Mouse (Mus musculus) heart, embryonic 16.5 days (tissue): ENCODE measurements around the gene Lyst. TPM values are rescaled to one million over a fixed set of nuclear protein-coding genes. Genes with fewer than 3 reads are reported as not detected.

ENCODE experiments used
- ATAC-seq: fragments of 200-750 bp; cut with Nextera tagmentation; replicated peaks from 2 replicates; pipeline ENCODE4 v1.8.0; 2017; ENCODE audit warnings: moderate number of reproducible peaks; ENCODE audit not compliant: insufficient read depth, low FRiP score; ENCODE audit errors: extremely low read depth
- H3K27ac ChIP-seq: fragments of 300-500 bp; sonication (generic); 2 replicates; pipeline ENCODE4 v1.5.1; 2014; ENCODE audit warnings: mild to moderate bottlenecking, low read length, control low read depth, moderate library complexity
- H3K27me3 ChIP-seq: fragments of 300-500 bp; sonication (generic); 2 replicates; pipeline ENCODE4 v1.6.1; 2014; ENCODE audit warnings: low read length, mixed read lengths; ENCODE audit not compliant: control insufficient read depth, insufficient read depth
- H3K36me3 ChIP-seq: fragments of 300-500 bp; sonication (generic); 2 replicates; pipeline ENCODE4 v1.6.1; 2014; ENCODE audit not compliant: control insufficient read depth, insufficient read depth
- H3K4me1 ChIP-seq: fragments of 300-500 bp; sonication (generic); 2 replicates; pipeline ENCODE4 v1.6.1; 2014; ENCODE audit warnings: low read length, mixed read lengths; ENCODE audit not compliant: control insufficient read depth, insufficient read depth
- H3K4me2 ChIP-seq: fragments of 300-500 bp; sonication (generic); 2 replicates; pipeline ENCODE4 v1.6.1; 2014; ENCODE audit warnings: low read depth, mild to moderate bottlenecking, control low read depth, low read length
- H3K4me3 ChIP-seq: fragments of 300-500 bp; sonication (generic); 2 replicates; pipeline ENCODE4 v1.5.1; 2014; ENCODE audit warnings: mild to moderate bottlenecking, control low read depth, low read length
- H3K9ac ChIP-seq: fragments of 300-500 bp; sonication (generic); 2 replicates; pipeline ENCODE4 v1.6.1; 2014; ENCODE audit warnings: low read length, control low read depth
- H3K9me3 ChIP-seq: fragments of 300-500 bp; sonication (generic); replicated peaks from 2 replicates; pipeline ENCODE4 v1.6.1; 2016; ENCODE audit warnings: low read length; ENCODE audit not compliant: control insufficient read depth
- WGBS: fragments of 180-500 bp; shearing (Covaris S2); extraction: QIAGEN DNeasy Blood & Tissue Kit; methylation state at CpG from one replicate; pipeline ENCODE4 v1.1.7; 2014; 5-methylcytosine and 5-hydroxymethylcytosine counted together
- polyA plus RNA-seq: library from polyadenylated mRNA; unstranded; fragments of >200 nt; fragmentation: Nextera tagmentation; extraction: Ambion mirVana; gene quantifications from 2 replicates; pipeline ENCODE4 v1.2.1, GENCODE M21; 2015

Lyst gene
- polyA plus RNA-seq, 1 experiment from 2014 or later = 3.2 TPM

- Histone ChIP-seq H3K9me3 (peaks cover 4% of the 10 kb centered on the region; the same call in 1 of the 2 replicates), H3K4me1 (no peaks in the 10 kb centered on the region), H3K27me3 (no peaks in the 10 kb centered on the region), H3K27ac (no peak overlapping the region), H3K4me2 (no peak overlapping the region), H3K9ac (no peak overlapping the region), H3K36me3 (no peaks in the 10 kb centered on the region), H3K4me3 (no peak overlapping the region)
- WGBS = 76% methylated on average over 7 of the region's 7 CpGs
- ATAC-seq = no peak
Observed at GRCm38 (mm10) chr13:13810885-13811284, 220.7 kb downstream of the Lyst start.

- Histone ChIP-seq H3K4me2 (no peak overlapping the region), H3K9ac (no peak overlapping the region), H3K4me1 (no peaks in the 10 kb centered on the region), H3K27me3 (no peaks in the 10 kb centered on the region), H3K27ac (no peak overlapping the region), H3K9me3 (peaks cover 4% of the 10 kb centered on the region; the same call in 1 of the 2 replicates), H3K36me3 (no peaks in the 10 kb centered on the region), H3K4me3 (no peak overlapping the region)
- no peak for ATAC-seq
- WGBS = 64% methylated on average over 3 of the region's 3 CpGs
Observed at GRCm38 (mm10) chr13:13818696-13819095, 228.5 kb downstream of the Lyst start.

- Histone ChIP-seq H3K4me1 (no peaks in the 10 kb centered on the region), H3K27me3 (no peaks in the 10 kb centered on the region), H3K4me2 (no peak overlapping the region), H3K9me3 (no peaks in the 10 kb centered on the region), H3K27ac (no peak overlapping the region), H3K4me3 (no peak overlapping the region), H3K9ac (no peak overlapping the region), H3K36me3 (no peaks in the 10 kb centered on the region)
- ATAC-seq = no peak
- WGBS = 67% methylated on average over 7 of the region's 7 CpGs
Observed at GRCm38 (mm10) chr13:13820234-13821123, 230.3 kb downstream of the Lyst start.

- 86% methylated on average over 7 of the region's 7 CpGs for WGBS
- ATAC-seq = no peak
- no peak overlapping the region for H3K9ac ChIP-seq
Observed at GRCm38 (mm10) chr13:13824946-13825345, 234.7 kb downstream of the Lyst start.

GRCm38 (mm10) chr13:13826533-13826932 is 236.3 kb downstream of the Lyst start:
- Histone ChIP-seq H3K4me3 (no peak overlapping the region), H3K4me1 (no peaks in the 10 kb centered on the region), H3K27ac (no peak overlapping the region), H3K9ac (no peak overlapping the region), H3K4me2 (no peak overlapping the region), H3K27me3 (no peaks in the 10 kb centered on the region), H3K36me3 (no peaks in the 10 kb centered on the region), H3K9me3 (no peaks in the 10 kb centered on the region)
- WGBS = 78% methylated on average over 6 of the region's 6 CpGs
- ATAC-seq = no peak

More at GRCm38 (mm10) chr13:13824946-13825345, 234.7 kb downstream of the Lyst start:
- H3K36me3 ChIP-seq = no peaks in the 10 kb centered on the region
- H3K9me3 ChIP-seq = no peaks in the 10 kb centered on the region
- H3K4me2 ChIP-seq = no peak overlapping the region
- no peaks in the 10 kb centered on the region for H3K4me1 ChIP-seq
- H3K27ac ChIP-seq = no peak overlapping the region
- H3K27me3 ChIP-seq = no peaks in the 10 kb centered on the region
- H3K4me3 ChIP-seq = no peak overlapping the region

GRCm38 (mm10) chr13:13828125-13828524 is 237.9 kb downstream of the Lyst start:
- no peak for ATAC-seq
- Histone ChIP-seq H3K4me1 (no peaks in the 10 kb centered on the region), H3K4me3 (no peak overlapping the region), H3K9me3 (no peaks in the 10 kb centered on the region), H3K27me3 (no peaks in the 10 kb centered on the region), H3K9ac (no peak overlapping the region), H3K36me3 (no peaks in the 10 kb centered on the region), H3K4me2 (no peak overlapping the region), H3K27ac (no peak overlapping the region)
- 36% methylated on average over 1 of the region's 1 CpGs for WGBS

Other genes starting within 250 kb of the Lyst start
- gene Gpr137b, start 196.4 kb upstream of the Lyst start, polyA plus RNA-seq = 20.4 and 21.4 TPM in 2 replicates
- 91.9 and 96.2 TPM in 2 replicates for gene Nid1, start 152.8 kb upstream of the Lyst start, polyA plus RNA-seq
- gene Gng4, start 193.7 kb downstream of the Lyst start, polyA plus RNA-seq = 0.29 and 0.39 TPM in 2 replicates